Mouse (Mus musculus) cerebellum, adult 2 months (tissue): ENCODE results near the gene Ptgr1. TPM values are rescaled to one million over a fixed set of nuclear protein-coding genes. Genes with fewer than 3 reads are reported as not detected.
A peak's percentile ranks its signal among the peaks of the same experiment; 100 is the strongest.

ENCODE experiments used
- DNase-seq, 2 experiments: peaks; one replicate each; pipeline ENCODE4 v3.0.0; 2021
- H3K27ac ChIP-seq: fragments of 200-500 bp; 2 replicates; pipeline ENCODE4 v1.5.1; 2012; ENCODE audit warnings: low read length, control low read depth, inconsistent platforms; ENCODE audit not compliant: insufficient read depth
- H3K27me3 ChIP-seq: fragments of 200-500 bp; 2 replicates; pipeline ENCODE4 v1.6.1; 2012; ENCODE audit warnings: inconsistent platforms, mild to moderate bottlenecking, low read length, moderate library complexity; ENCODE audit not compliant: control insufficient read depth, insufficient read depth
- H3K4me1 ChIP-seq: fragments of 200-500 bp; 2 replicates; pipeline ENCODE4 v1.6.1; 2011; ENCODE audit warnings: low read length; ENCODE audit not compliant: control insufficient read depth, insufficient read depth
- H3K4me3 ChIP-seq: fragments of 200-500 bp; replicated peaks from 2 replicates; pipeline ENCODE3; 2011; ENCODE audit warnings: mild to moderate bottlenecking, low read depth, low read length, control low read depth; ENCODE audit not compliant: insufficient read depth
- CTCF ChIP-seq: fragments of 200-500 bp; IDR thresholded peaks from 2 replicates; pipeline ENCODE4 v1.5.1; 2011; ENCODE audit warnings: low read depth, mild to moderate bottlenecking, control low read depth, low read length, moderate library complexity, borderline replicate concordance; ENCODE audit not compliant: insufficient read depth
- POLR2A ChIP-seq: fragments of 200-500 bp; IDR thresholded peaks from 2 replicates; pipeline ENCODE4 v1.6.1; 2011; ENCODE audit warnings: low read length, control low read depth, borderline replicate concordance; ENCODE audit not compliant: insufficient read depth
- WGBS: fragments of 180-500 bp; shearing (Covaris S2); methylation state at CpG from one replicate; pipeline ENCODE4 v1.1.7; 2018; 5-methylcytosine and 5-hydroxymethylcytosine counted together
- polyA plus RNA-seq: library from polyadenylated mRNA; depleted of rRNA; stranded (reverse); fragments of >200 nt; gene quantifications from 2 replicates; pipeline ENCODE4 v1.2.3, GENCODE M21; 2012

Gene Ptgr1
- polyA plus RNA-seq, 1 experiment = 1.1 TPM

GRCm38 (mm10) chr4:58948391-58948790 is 38.5 kb downstream of the Ptgr1 start:
- Histone ChIP-seq H3K4me1 (no peaks in the 10 kb centered on the region), H3K27ac (no peak overlapping the region), H3K4me3 (no peak overlapping the region), H3K27me3 (no peaks in the 10 kb centered on the region)
- TF ChIP-seq CTCF = no peak
- WGBS = 81% methylated on average over 4 of the region's 4 CpGs
- DNase-seq = no peak

GRCm38 (mm10) chr4:58944695-58945094 is 42.2 kb downstream of the Ptgr1 start:
- H3K27me3 ChIP-seq = no peaks in the 10 kb centered on the region
- peaks cover 5% of the 10 kb centered on the region; the same call in 1 of the 2 replicates for H3K4me1 ChIP-seq
- WGBS = 77% methylated on average over 5 of the region's 5 CpGs
- TF ChIP-seq CTCF (no peak), POLR2A (no peak)
- H3K27ac ChIP-seq = no peak overlapping the region
- DNase-seq = no peak
- H3K4me3 ChIP-seq = peak overlapping the region; percentile 21

- Histone ChIP-seq H3K27ac (no peak overlapping the region), H3K4me1 (peaks cover 5% of the 10 kb centered on the region; the same call in 1 of the 2 replicates), H3K4me3 (peak overlapping the region; percentile 92), H3K27me3 (no peaks in the 10 kb centered on the region)
- TF ChIP-seq CTCF = no peak
- TF ChIP-seq POLR2A = no peak
- 21% methylated on average over 6 of the region's 6 CpGs for WGBS
- no peak for DNase-seq
Measured at GRCm38 (mm10) chr4:58944206-58944553, 42.7 kb downstream of the Ptgr1 start.

- Histone ChIP-seq H3K4me1 (peaks cover 5% of the 10 kb centered on the region; the same call in 1 of the 2 replicates), H3K27me3 (no peaks in the 10 kb centered on the region), H3K27ac (no peak within 1 kb of the TSS; the same call in 1 of the 2 replicates), H3K4me3 (peak within 1 kb of the TSS; percentile 92)
- peak; percentile 40; the same call in 1 of the 2 replicates for TF ChIP-seq POLR2A
- TF ChIP-seq CTCF = no peak
- WGBS = under 1% methylated on average over 50 of the region's 50 CpGs
- DNase-seq = peak; percentile 87 to 91
Measured at GRCm38 (mm10) chr4:58943420-58944205, 43.3 kb downstream of the Ptgr1 start, which contains the start of gene Zkscan16. Gene Zkscan16, plus strand, starts transcription at chr4:58943628.

- Histone ChIP-seq H3K27me3 (no peaks in the 10 kb centered on the region), H3K4me3 (peak overlapping the region; percentile 92), H3K4me1 (peaks cover 5% of the 10 kb centered on the region; the same call in 1 of the 2 replicates), H3K27ac (no peak overlapping the region; the same call in 1 of the 2 replicates)
- no peak for DNase-seq
- TF ChIP-seq POLR2A = no peak
- 85% methylated on average over 4 of the region's 4 CpGs for WGBS
Measured at GRCm38 (mm10) chr4:58942942-58943341, 44.0 kb downstream of the Ptgr1 start.

- peaks cover 5% of the 10 kb centered on the region; the same call in 1 of the 2 replicates for H3K4me1 ChIP-seq
- no peak overlapping the region for H3K4me3 ChIP-seq
- TF ChIP-seq POLR2A (no peak), CTCF (no peak)
- no peaks in the 10 kb centered on the region for H3K27me3 ChIP-seq
- no peak for DNase-seq
- no peak overlapping the region for H3K27ac ChIP-seq
Measured at GRCm38 (mm10) chr4:58941638-58942037, 45.3 kb downstream of the Ptgr1 start.

GRCm38 (mm10) chr4:58935846-58936245 is 51.1 kb downstream of the Ptgr1 start:
- WGBS = 57% methylated on average over 3 of the region's 3 CpGs
- Histone ChIP-seq H3K27ac (no peak overlapping the region), H3K4me1 (peaks cover 3% of the 10 kb centered on the region), H3K4me3 (no peak overlapping the region), H3K27me3 (no peaks in the 10 kb centered on the region)
- no peak for DNase-seq
- TF ChIP-seq POLR2A (no peak), CTCF (no peak)
